Mouse (Mus musculus): Measurements from ENCODE around the gene Ak1.

DNA sequence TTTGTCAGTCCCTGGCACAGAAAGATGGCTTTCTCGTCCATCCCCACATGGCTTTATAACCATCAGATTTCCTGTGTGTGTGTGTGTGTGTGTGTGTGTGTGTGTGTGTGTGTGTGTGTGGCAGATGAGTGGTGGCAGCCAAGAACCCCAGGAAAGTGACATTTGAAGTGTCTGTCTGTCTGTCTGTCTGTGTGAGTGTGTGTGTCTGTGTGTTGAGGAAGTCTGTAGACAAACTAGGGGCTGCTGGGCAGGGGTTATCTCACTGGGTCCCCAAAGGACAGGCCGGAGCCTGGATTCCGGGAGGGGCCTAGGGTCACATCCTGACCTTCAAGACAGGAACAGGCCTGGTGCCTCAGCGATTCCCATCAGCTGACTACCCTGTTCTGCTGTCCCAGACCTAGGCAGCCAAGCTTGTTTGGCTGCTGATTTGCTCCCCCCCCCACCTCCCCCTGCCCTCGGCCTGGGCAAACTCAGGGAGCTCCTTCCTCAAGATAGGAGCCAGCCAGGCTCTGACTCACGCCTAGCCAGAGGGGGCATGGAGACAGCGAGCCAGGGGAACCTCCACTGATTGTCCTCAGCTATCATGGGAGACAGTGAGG, 40.0 kb downstream of the Ak1 start:
- TF ChIP-seq CTCF (IDR thresholded peaks at IDR 0.05; ENCODE audit: control insufficient read depth, insufficient read depth, low read length) (no peak), POLR2A (IDR thresholded peaks at IDR 0.05; ENCODE audit: borderline replicate concordance, control insufficient read depth, low read depth, low read length) (no peak)
